Mouse (Mus musculus) lung, adult 2 months (tissue): ENCODE results near the gene Ptgs2.

Experiments
- CTCF ChIP-seq: fragments of 200-500 bp; IDR thresholded peaks from 2 replicates; pipeline ENCODE4 v1.5.1; 2011; ENCODE audit warnings: mild to moderate bottlenecking, low read length, control low read depth; ENCODE audit not compliant: insufficient read depth
- POLR2A ChIP-seq: fragments of 200-500 bp; IDR thresholded peaks from 2 replicates; pipeline ENCODE4 v1.6.1; 2011; ENCODE audit warnings: low read depth, mild to moderate bottlenecking, control low read depth, low read length, borderline replicate concordance; ENCODE audit errors: extremely low read depth

GRCm38 (mm10) chr1:150125568-150125967, 25.7 kb downstream of the Ptgs2 start:
- TF ChIP-seq CTCF, result no peak
- no peak for TF ChIP-seq POLR2A
